ENCODE assay signal across 9 mouse cellular contexts in genomic region chr11:77821648-77822047, GRCm38 (mm10). TPM values are rescaled to one million over a fixed set of nuclear protein-coding genes. Genes with fewer than 3 reads are reported as not detected.
DNase-seq lines count a peak whose midpoint lies in the region; TF ChIP-seq lines count a peak whose summit lies in the region.
"Had no signal": no experiment of that assay in that cellular context is flagged by ENCODE, and none has a peak within 500 bp of the region (broad histone marks: within the 10 kb centered on the region; RNA-seq: fewer than 3 reads in every experiment).

No protein-coding gene starts in this region.

- peak in 1 of 2 experiments; percentile 74 for DNase-seq in layer of hippocampus, adult 2 months (ENCODE audit: low spot score in 2 of 2)
- DNase-seq in layer of hippocampus, adult 9-10 months (ENCODE audit: low spot score), result no peak
- DNase-seq in ES-CJ7 (ENCODE audit: low read depth, low spot score), result peak; percentile 78
- DNase-seq in cerebellum, postnatal 14 days, result peak; percentile 76 to 81
- DNase-seq in kidney, postnatal 25 days, result peak; percentile 68 to 73
- no peak for DNase-seq in layer of hippocampus, postnatal 14 days (ENCODE audit: low spot score in 2 of 2)

- H3K79me2 ChIP-seq in C2C12 (ENCODE audit: control insufficient read depth, insufficient read depth), result no peaks in the 10 kb centered on the region

- no peak overlapping the region for H3K4me3 ChIP-seq in layer of hippocampus, adult 2 months
- H3K4me3 ChIP-seq in C2C12 (ENCODE audit: insufficient read depth, poor library complexity, severe bottlenecking), result no peak overlapping the region
- H3K4me3 ChIP-seq in small intestine, adult 2 months (ENCODE audit: low read depth, low read length), result no peak overlapping the region

- H3K79me3 ChIP-seq in C2C12 (ENCODE audit: low read depth), result no peaks in the 10 kb centered on the region

- peaks cover 70% of the 10 kb centered on the region for H3K36me3 ChIP-seq in C2C12 (ENCODE audit: control insufficient read depth, insufficient read depth)
- H3K36me3 ChIP-seq in small intestine, adult 2 months (ENCODE audit: control insufficient read depth, insufficient read depth, low read length), result peaks cover 68% of the 10 kb centered on the region

- TF ChIP-seq POLR2A in small intestine, adult 2 months (IDR thresholded peaks at IDR 0.05; ENCODE audit: low read depth, low read length), result no peak

- peak overlapping the region; percentile 39 for H3K27ac ChIP-seq in layer of hippocampus, adult 2 months
- no peak overlapping the region for H3K27ac ChIP-seq in small intestine, adult 2 months (ENCODE audit: insufficient read depth, low read depth, low read length)

- H3ac ChIP-seq in C2C12 (ENCODE audit: control insufficient read depth, insufficient read length, low read depth), result no peak overlapping the region

- WGBS in small intestine, adult 2 months, result 17% methylated on average over 8 of the region's 8 CpGs

- H3K4me1 ChIP-seq in small intestine, adult 2 months (ENCODE audit: control insufficient read depth, insufficient read depth, insufficient read length, low read length), result no peaks in the 10 kb centered on the region

- TF ChIP-seq CTCF in layer of hippocampus, adult 2 months (conservative IDR thresholded peaks at IDR 0.05), result peak; percentile 87
- TF ChIP-seq CTCF in C2C12 (IDR thresholded peaks at IDR 0.05; ENCODE audit: control insufficient read depth, insufficient read depth, insufficient read length), result peak; percentile 66
- peak; percentile 83; the same call in 1 of the 2 replicates for TF ChIP-seq CTCF in small intestine, adult 2 months (IDR thresholded peaks at IDR 0.05; ENCODE audit: extremely low read depth, insufficient read length, insufficient replicate concordance, low read depth, low read length)

- H3K27me3 ChIP-seq in C2C12 (ENCODE audit: control insufficient read depth, insufficient read depth, insufficient read length), result no peaks in the 10 kb centered on the region
- no peaks in the 10 kb centered on the region for H3K27me3 ChIP-seq in small intestine, adult 2 months (ENCODE audit: control insufficient read depth, insufficient read depth, low read length)

TF ChIP-seq in C2C12, 6 proteins besides CTCF, POLR2A, EP300 and RAD21:
- no peak for TF ChIP-seq CEBPB (IDR thresholded peaks at IDR 0.05; ENCODE audit: low read depth)
- TF ChIP-seq MAX (IDR thresholded peaks at IDR 0.05), result no peak
- TF ChIP-seq USF1 (IDR thresholded peaks at IDR 0.05; ENCODE audit: low read depth), result no peak
- TF ChIP-seq MYOD1 (IDR thresholded peaks at IDR 0.05; ENCODE audit: control insufficient read depth, insufficient read length, low read depth), result no peak
- no peak for TF ChIP-seq FOSL1 (IDR thresholded peaks at IDR 0.05; ENCODE audit: insufficient read depth, low read length, poor library complexity, severe bottlenecking)
- no peak for TF ChIP-seq MYOG (IDR thresholded peaks at IDR 0.05; ENCODE audit: control insufficient read depth, extremely low read depth, insufficient read length)

RNA-seq across cellular contexts. Expression of gene Gm10277, which starts 34.1 kb away (rescaled TPM):
- total RNA-seq in layer of hippocampus, adult 2 months (2021), result not detected
- polyA plus RNA-seq in C2C12 (2012; fragmentation: generic; extraction: Trizol), result 0.33 TPM
- polyA plus RNA-seq in small intestine, adult 2 months (2012; rRNA removed), result not detected in 2 replicates
- total RNA-seq in layer of hippocampus, postnatal 14 days (2021), result not detected
- total RNA-seq: gastrocnemius, postnatal 36 days had no signal

RNA-seq across cellular contexts. Expression of gene Myo18a, which starts 58.6 kb away (rescaled TPM):
- total RNA-seq in layer of hippocampus, adult 2 months (2021), result 100 to 1,000 TPM; 137 to 156 TPM
- polyA plus RNA-seq in C2C12 (2012; fragmentation: generic; extraction: Trizol), result 57.0 TPM
- 66.4 and 149 TPM in 2 replicates for polyA plus RNA-seq in small intestine, adult 2 months (2012; rRNA removed)
- total RNA-seq in layer of hippocampus, postnatal 14 days (2021), result 100 to 1,000 TPM; 159 to 173 TPM

Comparison
In these comparisons a context has a peak if more than half of its experiments do, and no peak if none do; other contexts are left out.
1. DNase-seq: peak in ES-CJ7 (single experiment), cerebellum, postnatal 14 days (2 of 2) and kidney, postnatal 25 days (2 of 2); none in layer of hippocampus, adult 9-10 months (single experiment) and layer of hippocampus, postnatal 14 days (0 of 2).
2. Peak in every context shown above with its lines, with median percentiles within 50 percentile points of each other: CTCF ChIP-seq.